Mouse (Mus musculus) brain, embryonic 14.5 days (tissue): ENCODE measurements around the gene Syne1.

Experiments used
- CTCF ChIP-seq: fragments of 200-500 bp; IDR thresholded peaks from 2 replicates; pipeline ENCODE4 v1.5.1; 2012; ENCODE audit warnings: inconsistent platforms, mild to moderate bottlenecking, moderate library complexity, borderline replicate concordance; ENCODE audit not compliant: insufficient read depth, insufficient read length; ENCODE audit errors: extremely low read depth
- POLR2A ChIP-seq: fragments of 200-500 bp; IDR thresholded peaks from 2 replicates; pipeline ENCODE4 v1.6.1; 2012; ENCODE audit warnings: mild to moderate bottlenecking, inconsistent platforms, borderline replicate concordance; ENCODE audit not compliant: poor library complexity, insufficient read depth, insufficient read length, severe bottlenecking; ENCODE audit errors: extremely low read depth

DNA sequence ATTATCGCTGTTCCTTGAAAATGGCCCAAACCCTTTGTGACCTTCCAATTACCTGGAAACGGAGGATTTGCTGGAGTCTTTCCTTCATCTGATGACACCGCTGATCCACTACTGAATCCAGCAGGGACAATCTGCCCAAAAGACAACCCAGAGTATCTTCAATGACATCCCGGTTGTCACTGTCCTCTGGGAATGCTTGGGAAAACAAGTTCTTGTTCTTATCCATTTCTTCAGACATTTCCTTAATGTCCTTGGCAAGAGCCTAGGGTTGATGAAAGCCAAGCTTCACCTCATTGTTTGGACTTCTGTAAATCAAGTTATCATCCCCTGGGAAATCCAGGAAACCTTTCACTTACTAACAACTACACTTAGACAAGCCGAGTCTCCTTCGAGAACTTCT, 398.2 kb downstream of the Syne1 start:
- TF ChIP-seq CTCF = no peak
- TF ChIP-seq POLR2A = no peak
